Mouse (Mus musculus) brain, embryonic 14.5 days (tissue): ENCODE measurements around the gene D8Ertd738e. TPM values are rescaled to one million over a fixed set of nuclear protein-coding genes. Genes with fewer than 3 reads are reported as not detected.
A peak's percentile ranks its signal among the peaks of the same experiment; 100 is the strongest.

ENCODE experiments used
- DNase-seq: peaks from one replicate; pipeline ENCODE4 v3.0.0-alpha.2; 2011; ENCODE audit warnings: low read depth
- CTCF ChIP-seq: fragments of 200-500 bp; IDR thresholded peaks from 2 replicates; pipeline ENCODE4 v1.5.1; 2012; ENCODE audit warnings: inconsistent platforms, mild to moderate bottlenecking, moderate library complexity, borderline replicate concordance; ENCODE audit not compliant: insufficient read depth, insufficient read length; ENCODE audit errors: extremely low read depth
- POLR2A ChIP-seq: fragments of 200-500 bp; IDR thresholded peaks from 2 replicates; pipeline ENCODE4 v1.6.1; 2012; ENCODE audit warnings: mild to moderate bottlenecking, inconsistent platforms, borderline replicate concordance; ENCODE audit not compliant: poor library complexity, insufficient read depth, insufficient read length, severe bottlenecking; ENCODE audit errors: extremely low read depth
- polyA plus RNA-seq: library from polyadenylated mRNA; depleted of rRNA; stranded (reverse); fragments of >200 nt; gene quantifications from 2 replicates; pipeline ENCODE4 v1.2.3, GENCODE M21; 2012; rRNA removed

Gene D8Ertd738e
- polyA plus RNA-seq, 1 experiment: 165 TPM

DNA sequence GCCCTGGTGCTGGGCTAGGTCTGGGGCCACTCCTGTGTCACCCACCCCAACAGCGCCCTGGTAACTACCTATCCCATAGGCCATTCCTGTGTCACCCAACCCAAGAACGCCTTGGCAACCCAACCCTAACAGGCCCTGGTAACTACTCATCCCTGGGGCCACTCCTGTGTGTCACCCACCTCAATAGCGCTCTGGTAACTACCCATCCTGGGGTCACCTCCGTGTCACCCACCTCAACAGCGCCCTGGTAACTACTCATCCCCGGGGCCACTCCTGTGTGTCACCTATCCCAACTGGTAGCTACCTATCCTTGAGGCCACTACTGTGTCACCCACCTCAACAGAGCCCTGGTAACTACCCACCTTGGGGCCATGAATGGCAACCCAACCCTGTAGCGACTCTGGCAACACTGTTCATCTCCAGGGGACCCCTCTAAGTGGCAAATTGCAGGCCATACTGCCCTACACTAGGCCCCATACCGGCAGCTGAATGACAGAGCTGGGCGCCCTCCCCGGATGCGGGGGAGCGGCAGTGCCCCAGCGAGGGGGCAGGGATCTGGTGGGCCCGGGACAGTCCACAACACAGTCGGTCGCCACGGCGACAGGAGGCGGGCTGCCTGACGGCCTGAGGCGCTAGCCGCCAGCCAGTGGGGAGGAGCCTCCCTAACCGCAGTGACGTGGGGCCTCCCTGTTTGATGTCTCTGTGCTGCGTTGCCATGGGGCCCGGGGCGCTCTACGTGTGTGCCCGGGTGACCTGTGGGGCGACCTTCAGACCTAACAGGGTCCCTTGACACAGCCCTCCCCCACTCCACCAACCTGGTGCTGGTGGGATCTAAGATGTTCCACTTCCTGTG is 51.4 kb downstream of the D8Ertd738e start:
- TF ChIP-seq CTCF (no peak), POLR2A (no peak)
- peak; percentile 94 for DNase-seq

DNA sequence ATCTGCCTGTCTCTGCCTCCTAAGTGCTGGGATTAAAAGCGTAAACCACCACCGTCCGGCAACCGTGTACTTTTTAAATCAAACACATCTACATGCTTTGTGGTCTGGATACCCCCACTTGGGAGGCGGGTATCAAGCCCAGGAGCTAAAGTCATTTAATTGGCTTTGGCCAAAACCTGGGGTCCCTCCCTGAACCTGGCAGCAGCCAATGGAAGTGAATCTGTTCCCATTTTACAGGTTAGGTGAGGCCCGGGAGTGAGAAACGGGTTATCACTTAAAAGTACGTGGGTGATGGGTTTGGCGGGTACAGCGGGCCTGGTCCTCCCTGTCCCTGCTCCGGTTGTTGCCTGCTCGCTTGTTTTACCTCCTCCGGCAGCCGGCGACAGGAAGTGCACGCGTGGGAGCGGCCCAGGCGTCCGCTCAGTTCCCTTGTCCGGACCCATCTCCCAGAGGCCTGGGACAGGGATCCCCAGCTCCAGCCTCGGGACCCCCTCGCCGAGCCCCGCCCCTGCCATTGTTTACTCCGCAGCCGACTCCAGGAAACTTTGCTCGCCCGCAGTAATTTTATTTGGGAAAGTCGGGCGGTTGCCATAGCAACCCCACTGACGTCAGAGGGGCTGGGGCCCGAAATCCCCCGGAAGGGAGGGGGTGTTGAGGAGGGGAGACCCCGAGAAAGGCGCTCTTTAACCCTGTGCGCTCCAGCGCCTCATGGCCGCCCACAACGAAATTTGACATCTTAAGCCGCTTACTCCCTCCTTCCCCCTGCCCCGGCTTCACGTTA is 52.2 kb downstream of the D8Ertd738e start:
- peak; percentile 96 for DNase-seq
- no peak for TF ChIP-seq CTCF
- TF ChIP-seq POLR2A: no peak

Other genes starting within 250 kb of the D8Ertd738e start
- 0.27 and 0.37 TPM in 2 replicates for gene 1700067K01Rik, start 248.2 kb downstream of the D8Ertd738e start, polyA plus RNA-seq
- gene 2210011C24Rik, start 237.5 kb downstream of the D8Ertd738e start, polyA plus RNA-seq: 0.07 and 0.35 TPM in 2 replicates
- 1.3 and 3.7 TPM in 2 replicates for gene Palm3, start 228.2 kb downstream of the D8Ertd738e start, polyA plus RNA-seq
- 0.48 and 0.50 TPM in 2 replicates for gene Il27ra, start 207.1 kb downstream of the D8Ertd738e start, polyA plus RNA-seq
- gene Rln3, start 204.7 kb downstream of the D8Ertd738e start, polyA plus RNA-seq: 0.21 and 0.36 TPM in 2 replicates
- 2.0 and 2.9 TPM in 2 replicates for gene Gm10643, start 184.6 kb downstream of the D8Ertd738e start, polyA plus RNA-seq
- gene Rfx1, start 182.9 kb downstream of the D8Ertd738e start, polyA plus RNA-seq: 34.1 and 41.7 TPM in 2 replicates
- 109 and 153 TPM in 2 replicates for gene Dcaf15, start 145.0 kb downstream of the D8Ertd738e start, polyA plus RNA-seq
- 0.10 and 0.31 TPM in 2 replicates for gene Podnl1, start 123.7 kb downstream of the D8Ertd738e start, polyA plus RNA-seq
- gene Cc2d1a, start 101.8 kb downstream of the D8Ertd738e start, polyA plus RNA-seq: 44.9 and 47.9 TPM in 2 replicates
- 2.1 and 2.7 TPM in 2 replicates for gene 4930432K21Rik, start 101.7 kb downstream of the D8Ertd738e start, polyA plus RNA-seq
- 5.3 and 7.5 TPM in 2 replicates for gene Nanos3, start 64.5 kb downstream of the D8Ertd738e start, polyA plus RNA-seq
- gene Zswim4, start 12.7 kb downstream of the D8Ertd738e start, polyA plus RNA-seq: 63.1 and 67.1 TPM in 2 replicates
- gene Mri1, start 7.6 kb upstream of the D8Ertd738e start, polyA plus RNA-seq: 37.4 and 62.2 TPM in 2 replicates
- 35.0 and 40.6 TPM in 2 replicates for gene Ccdc130, start 20.7 kb upstream of the D8Ertd738e start, polyA plus RNA-seq
- 41.1 and 80.8 TPM in 2 replicates for gene Cacna1a, start 138.7 kb upstream of the D8Ertd738e start, polyA plus RNA-seq